Mouse (Mus musculus) bone marrow, adult 2 months (tissue): ENCODE measurements around the gene Ssh3.

ENCODE experiments used
- CTCF ChIP-seq: fragments of 200-500 bp; IDR thresholded peaks from 2 replicates; pipeline ENCODE4 v1.5.1; 2011; ENCODE audit warnings: low read length, control low read depth; ENCODE audit not compliant: control insufficient read depth, insufficient read depth
- POLR2A ChIP-seq: fragments of 200-500 bp; IDR thresholded peaks from 2 replicates; pipeline ENCODE4 v1.6.1; 2011; ENCODE audit warnings: low read depth, mild to moderate bottlenecking, control low read depth, low read length, borderline replicate concordance; ENCODE audit not compliant: control insufficient read depth

GRCm38 (mm10) chr19:4255583-4256162 is 13.3 kb downstream of the Ssh3 start:
- TF ChIP-seq CTCF = peak; percentile 20; the same call in 1 of the 2 replicates
- no peak for TF ChIP-seq POLR2A
